Mouse (Mus musculus): Measurements from ENCODE around the gene Ctnna2.

DNA sequence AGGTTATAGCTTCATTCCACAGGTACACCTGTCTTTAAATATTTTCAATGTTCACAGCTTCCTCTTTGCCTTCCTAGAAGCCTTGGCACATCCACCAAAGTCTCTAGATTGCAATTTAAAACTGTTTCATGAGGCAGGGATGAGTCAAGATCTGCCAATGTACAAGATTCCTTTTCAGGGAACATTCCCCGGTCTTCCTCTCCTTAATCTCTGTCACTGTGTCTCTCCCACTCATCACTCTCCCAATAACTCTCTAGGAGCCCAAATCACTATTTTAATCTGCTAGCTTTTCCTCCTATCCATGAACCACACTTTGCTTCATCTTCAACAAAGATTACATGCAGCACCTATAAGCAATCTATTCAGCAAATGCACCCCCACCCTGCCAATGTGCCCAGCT is 532.6 kb downstream of the Ctnna2 start:
- TF ChIP-seq POLR2A (IDR thresholded peaks at IDR 0.05; ENCODE audit: insufficient read length, low read depth) (no peak), USF1 (IDR thresholded peaks at IDR 0.05; ENCODE audit: low read depth) (no peak), MAX (IDR thresholded peaks at IDR 0.05; ENCODE audit: low read depth) (no peak), SRF (IDR thresholded peaks at IDR 0.05; ENCODE audit: control insufficient read depth, insufficient read length, low read depth) (no peak), REST (IDR thresholded peaks at IDR 0.05; ENCODE audit: insufficient read depth, insufficient read length) (no peak)
